20 mouse cellular contexts compared by ENCODE assay signal in the genomic region with DNA sequence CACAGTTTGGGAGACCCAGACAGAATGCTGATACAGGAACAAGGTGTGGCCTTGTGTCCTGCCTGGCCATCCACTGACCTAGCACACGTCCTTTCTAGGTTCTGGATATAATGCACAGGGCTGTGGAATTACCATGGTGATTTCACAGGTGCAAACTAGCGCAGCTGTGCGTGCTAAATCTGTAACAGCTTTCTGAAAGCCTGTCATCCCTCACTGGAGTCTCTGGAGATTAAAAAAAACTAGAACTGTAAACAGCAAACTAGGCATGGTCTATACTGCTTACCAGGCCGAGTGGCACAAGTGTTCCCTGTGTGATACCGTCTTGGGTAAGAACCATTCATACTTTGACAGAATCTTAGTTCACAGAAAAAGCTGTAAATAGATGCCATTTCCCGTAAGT.
A peak's percentile ranks its signal among the peaks of the same experiment; 100 is the strongest.
DNase-seq lines count a peak whose midpoint lies in the region; ATAC-seq and TF ChIP-seq lines count a peak whose summit lies in the region.
"Had no signal": no experiment of that assay in that cellular context is flagged by ENCODE, and none has a peak within 500 bp of the region (broad histone marks: within the 10 kb centered on the region; RNA-seq: fewer than 3 reads in every experiment).

No protein-coding gene starts in this region.

- 0 out of 2 replicates have a peak, but pooled peaks cover 2% of the 10 kb centered on the region for H3K4me1 ChIP-seq in forebrain, embryonic 16.5 days (replicated peaks; ENCODE audit: control insufficient read depth, insufficient read depth, low read length)
- no peaks in the 10 kb centered on the region for H3K4me1 ChIP-seq in forebrain, embryonic 10.5 days
- H3K4me1 ChIP-seq in CH12.LX (ENCODE audit: control insufficient read depth in 1 of 2, insufficient read depth in 2 of 2): peaks cover 3 to 43% of the 10 kb centered on the region in 2 experiments; a peak in 3 of 4 replicates
- H3K4me1 ChIP-seq: embryonic facial prominence, embryonic 12.5 days; limb, embryonic 15.5 days had no signal

- dilution Hi-C loops in CH12.LX (cut with MboI; ENCODE audit: extremely low pct_ligation_motif_present, extremely low pct_unique_long_range_greater_than_20kb, low sequenced_read_pairs): no loop called here

- H3K9ac ChIP-seq in forebrain, embryonic 16.5 days (replicated peaks; ENCODE audit: low read depth, low read length): no peak overlapping the region
- H3K9ac ChIP-seq in CH12.LX (ENCODE audit: insufficient read depth, low read depth): no peak overlapping the region
- H3K9ac ChIP-seq: embryonic facial prominence, embryonic 12.5 days; hindbrain, embryonic 15.5 days; limb, embryonic 15.5 days; neural tube, embryonic 15.5 days had no signal

- in situ Hi-C loops in CH12.LX (cut with MboI; ENCODE audit: low pct_ligation_motif_present, low pct_unique_long_range_greater_than_20kb, low sequenced_read_pairs): no loop called here

- no peak for TF ChIP-seq CTCF in CH12.LX (conservative IDR thresholded peaks at IDR 0.05 in 1 of 2, IDR thresholded peaks at IDR 0.05 in 1 of 2; ENCODE audit: low read depth in 2 of 2, low read length in 2 of 2)

- intact Hi-C loops in left cerebral cortex, postnatal 25 days (cut with DNase I): no loop called here
- intact Hi-C loops in left cerebral cortex, postnatal 10 days (cut with DNase I): no loop called here

- peak; percentile 39; the same call in 1 of the 2 replicates for TF ChIP-seq EP300 in CH12.LX (IDR thresholded peaks at IDR 0.05; ENCODE audit: low read length)

- DNase-seq in forebrain, embryonic 10.5 days (ENCODE audit: extremely low spot score, low spot score): no peak
- peak; percentile 37 to 41 for DNase-seq in left cerebral cortex, postnatal 25 days (ENCODE audit: low spot score in 2 of 2)
- no peak for DNase-seq in left cerebral cortex, postnatal 10 days (ENCODE audit: extremely low spot score in 1 of 2, low spot score in 2 of 2)
- DNase-seq in CH12.LX (ENCODE audit: extremely low read depth): peak; percentile 39
- DNase-seq in mesoderm, embryonic 11.5 days (ENCODE audit: low read depth, low spot score): peak; percentile 13
- DNase-seq in thymus, adult 18-20 months: no peak
- DNase-seq in thymus, postnatal 10 days (ENCODE audit: low spot score in 2 of 2): no peak
- DNase-seq: cerebellum, postnatal 36 days; gastrocnemius, postnatal 14 days; heart, postnatal 14 days; kidney, adult 8-10 months; kidney, postnatal 4 days; thymus, postnatal 14 days had no signal

- ATAC-seq in forebrain, embryonic 16.5 days: peak; percentile 49; the same call in 1 of the 2 replicates

- no peak for TF ChIP-seq RAD21 in CH12.LX (IDR thresholded peaks at IDR 0.05; ENCODE audit: low read depth, low read length)

- 70% methylated on average over 6 of the region's 6 CpGs for WGBS in forebrain, embryonic 16.5 days
- 85% methylated on average over 6 of the region's 6 CpGs for WGBS in forebrain, embryonic 10.5 days

- H3K79me2 ChIP-seq in CH12.LX (replicated peaks; ENCODE audit: control insufficient read depth, extremely low read depth, insufficient read depth, poor library complexity, severe bottlenecking): no peaks in the 10 kb centered on the region

- no peaks in the 10 kb centered on the region for H3K36me3 ChIP-seq in forebrain, embryonic 16.5 days (ENCODE audit: control insufficient read depth, insufficient read depth)
- no peaks in the 10 kb centered on the region for H3K36me3 ChIP-seq in forebrain, embryonic 10.5 days (replicated peaks)
- no peaks in the 10 kb centered on the region for H3K36me3 ChIP-seq in CH12.LX (replicated peaks in 1 of 2; ENCODE audit: control insufficient read depth in 1 of 2, insufficient read depth in 1 of 2, low read length in 1 of 2)
- H3K36me3 ChIP-seq: embryonic facial prominence, embryonic 12.5 days; heart, embryonic 10.5 days; hindbrain, embryonic 15.5 days; limb, embryonic 15.5 days; neural tube, embryonic 15.5 days had no signal

- H3K27ac ChIP-seq in forebrain, embryonic 16.5 days (ENCODE audit: low read length): no peak overlapping the region
- H3K27ac ChIP-seq in forebrain, embryonic 10.5 days: no peak overlapping the region
- H3K27ac ChIP-seq in CH12.LX (ENCODE audit: insufficient read depth, low read depth): no peak overlapping the region
- H3K27ac ChIP-seq: embryonic facial prominence, embryonic 12.5 days; heart, embryonic 10.5 days; hindbrain, embryonic 15.5 days; limb, embryonic 15.5 days; neural tube, embryonic 15.5 days had no signal

- H3K9me3 ChIP-seq in forebrain, embryonic 16.5 days (ENCODE audit: control insufficient read depth, low read length): no peaks in the 10 kb centered on the region
- no peaks in the 10 kb centered on the region for H3K9me3 ChIP-seq in forebrain, embryonic 10.5 days
- no peaks in the 10 kb centered on the region for H3K9me3 ChIP-seq in CH12.LX (replicated peaks; ENCODE audit: low read length)
- H3K9me3 ChIP-seq: embryonic facial prominence, embryonic 12.5 days; heart, embryonic 10.5 days; hindbrain, embryonic 15.5 days; limb, embryonic 15.5 days; neural tube, embryonic 15.5 days had no signal

- no peak overlapping the region for H3K4me2 ChIP-seq in forebrain, embryonic 16.5 days (ENCODE audit: low read length)
- H3K4me2 ChIP-seq in CH12.LX (ENCODE audit: insufficient read depth, low read depth, poor library complexity, severe bottlenecking): no peak overlapping the region
- H3K4me2 ChIP-seq: embryonic facial prominence, embryonic 12.5 days; hindbrain, embryonic 15.5 days; limb, embryonic 15.5 days; midbrain, embryonic 11.5 days; neural tube, embryonic 15.5 days had no signal

- H3K27me3 ChIP-seq in forebrain, embryonic 16.5 days (replicated peaks; ENCODE audit: control insufficient read depth, insufficient read depth, low read length): no peaks in the 10 kb centered on the region
- no peaks in the 10 kb centered on the region for H3K27me3 ChIP-seq in forebrain, embryonic 10.5 days (ENCODE audit: poor library complexity, severe bottlenecking)
- H3K27me3 ChIP-seq in CH12.LX (replicated peaks): no peaks in the 10 kb centered on the region
- H3K27me3 ChIP-seq: embryonic facial prominence, embryonic 12.5 days; hindbrain, embryonic 15.5 days; limb, embryonic 15.5 days; neural tube, embryonic 15.5 days had no signal

- TF ChIP-seq POLR2A in CH12.LX (IDR thresholded peaks at IDR 0.05; ENCODE audit: low read depth, low read length): no peak

- H3K4me3 ChIP-seq in forebrain, embryonic 16.5 days (replicated peaks; ENCODE audit: low read length): no peak overlapping the region
- H3K4me3 ChIP-seq in forebrain, embryonic 10.5 days: no peak overlapping the region
- H3K4me3 ChIP-seq in CH12.LX (replicated peaks in 1 of 3; ENCODE audit: low read depth in 2 of 3, low read length in 2 of 3, poor library complexity in 1 of 3): no peak overlapping the region
- H3K4me3 ChIP-seq: embryonic facial prominence, embryonic 12.5 days; heart, embryonic 10.5 days; hindbrain, embryonic 15.5 days; limb, embryonic 15.5 days; neural tube, embryonic 15.5 days had no signal

TF ChIP-seq in CH12.LX, 34 proteins besides CTCF, POLR2A, EP300 and RAD21:
- TF ChIP-seq MAFK (IDR thresholded peaks at IDR 0.05; ENCODE audit: insufficient replicate concordance, low read length) (no peak), USF2 (conservative IDR thresholded peaks at IDR 0.05; ENCODE audit: low read depth, low read length) (no peak), MEF2A (IDR thresholded peaks at IDR 0.05; ENCODE audit: borderline replicate concordance, low read depth, low read length) (peak; percentile 77; the same call in 1 of the 2 replicates), ZNF384 (IDR thresholded peaks at IDR 0.05; ENCODE audit: low read depth, low read length) (peak; percentile 81), GABPA (IDR thresholded peaks at IDR 0.05; ENCODE audit: insufficient replicate concordance, low read depth, low read length) (no peak), CHD1 (IDR thresholded peaks at IDR 0.05; ENCODE audit: low read depth, low read length) (no peak), RCOR1 (conservative IDR thresholded peaks at IDR 0.05; ENCODE audit: low read depth, low read length) (no peak), JUN (IDR thresholded peaks at IDR 0.05; ENCODE audit: insufficient read depth, low read depth, low read length) (no peak), TCF12 (IDR thresholded peaks at IDR 0.05; ENCODE audit: low read depth, low read length) (peak; percentile 72; the same call in 1 of the 2 replicates), ETS1 (conservative IDR thresholded peaks at IDR 0.05; ENCODE audit: low read depth, low read length) (peak; percentile 36; the same call in 1 of the 2 replicates)

Comparison
In these comparisons a context has a peak if more than half of its experiments do, and no peak if none do; other contexts are left out.
1. DNase-seq: peak in left cerebral cortex, postnatal 25 days (2 of 2), CH12.LX (single experiment) and mesoderm, embryonic 11.5 days (single experiment); none in forebrain, embryonic 10.5 days (single experiment), left cerebral cortex, postnatal 10 days (0 of 2), thymus, adult 18-20 months (0 of 2) and thymus, postnatal 10 days (0 of 2).